Mouse (Mus musculus) liver, adult 2 months (tissue): ENCODE measurements around the gene Flt4.
"Not testable (repeated sequence)": the region's sequence is repeated elsewhere in the genome, so short reads cannot be mapped to it uniquely, and the experiment has no call there.

Experiments used
- CTCF ChIP-seq: fragments of 200-500 bp; IDR thresholded peaks from 2 replicates; pipeline ENCODE4 v1.5.1; 2011; ENCODE audit warnings: low read depth, low read length, control low read depth
- POLR2A ChIP-seq: fragments of 200-500 bp; IDR thresholded peaks from 2 replicates; pipeline ENCODE4 v1.6.1; 2011; ENCODE audit warnings: low read length, control low read depth; ENCODE audit not compliant: insufficient read depth; ENCODE audit errors: extremely low read depth

DNA sequence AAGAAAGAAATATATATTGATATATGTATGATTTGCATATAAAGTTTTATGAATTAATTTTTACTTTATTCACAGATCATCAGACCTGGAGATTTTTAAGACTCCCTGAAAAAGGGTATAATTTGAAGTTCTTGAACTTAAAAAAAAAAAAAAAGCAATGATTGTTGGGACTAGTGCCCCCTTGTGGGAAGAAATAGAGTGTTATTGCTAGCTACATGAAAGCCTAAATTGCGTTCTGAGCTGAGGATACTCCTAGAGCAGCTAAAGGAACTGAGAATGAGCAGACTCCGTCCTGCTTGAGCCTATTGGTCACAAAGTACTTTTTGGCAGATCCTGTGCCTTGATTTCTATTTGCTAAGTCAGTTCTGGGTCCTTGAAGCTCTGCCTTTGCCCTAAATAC is 34.0 kb upstream of the Flt4 start:
- TF ChIP-seq CTCF, POLR2A: not testable (repeated sequence)
